Mouse (Mus musculus) brain, embryonic 14.5 days (tissue): ENCODE results near the gene Vmn2r71. TPM values are rescaled to one million over a fixed set of nuclear protein-coding genes. Genes with fewer than 3 reads are reported as not detected.

Source experiments
- DNase-seq: peaks from one replicate; pipeline ENCODE4 v3.0.0-alpha.2; 2011; ENCODE audit warnings: low read depth
- CTCF ChIP-seq: fragments of 200-500 bp; IDR thresholded peaks from 2 replicates; pipeline ENCODE4 v1.5.1; 2012; ENCODE audit warnings: inconsistent platforms, mild to moderate bottlenecking, moderate library complexity, borderline replicate concordance; ENCODE audit not compliant: insufficient read depth, insufficient read length; ENCODE audit errors: extremely low read depth
- POLR2A ChIP-seq: fragments of 200-500 bp; IDR thresholded peaks from 2 replicates; pipeline ENCODE4 v1.6.1; 2012; ENCODE audit warnings: mild to moderate bottlenecking, inconsistent platforms, borderline replicate concordance; ENCODE audit not compliant: poor library complexity, insufficient read depth, insufficient read length, severe bottlenecking; ENCODE audit errors: extremely low read depth
- polyA plus RNA-seq: library from polyadenylated mRNA; depleted of rRNA; stranded (reverse); fragments of >200 nt; gene quantifications from 2 replicates; pipeline ENCODE4 v1.2.3, GENCODE M21; 2012; rRNA removed

The Vmn2r71 gene
- polyA plus RNA-seq = not detected in 2 replicates

DNA sequence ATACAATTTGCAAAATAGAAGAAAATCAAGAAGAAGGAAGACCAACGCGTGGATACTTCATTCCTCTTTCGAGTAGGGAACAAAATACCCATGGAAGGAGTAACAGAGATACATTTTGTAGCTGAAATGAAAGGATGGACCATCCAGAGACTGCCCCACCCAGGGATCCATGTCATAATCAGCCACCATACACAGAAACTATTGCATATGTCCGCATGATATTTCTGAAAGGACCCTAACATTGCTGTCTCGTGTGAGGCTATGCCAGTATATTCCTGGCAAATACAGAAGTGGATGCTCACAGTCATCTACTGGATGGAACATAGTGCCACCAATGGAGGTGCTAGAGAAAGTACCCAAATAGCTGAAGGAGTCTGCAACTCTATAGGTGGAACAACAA lies at the start of gene Vmn2r71:
Vmn2r71 (plus strand) TSS at position 301 of the 400 bp plus-strand sequence.
- DNase-seq = no peak
- TF ChIP-seq CTCF = no peak
- no peak for TF ChIP-seq POLR2A

DNA sequence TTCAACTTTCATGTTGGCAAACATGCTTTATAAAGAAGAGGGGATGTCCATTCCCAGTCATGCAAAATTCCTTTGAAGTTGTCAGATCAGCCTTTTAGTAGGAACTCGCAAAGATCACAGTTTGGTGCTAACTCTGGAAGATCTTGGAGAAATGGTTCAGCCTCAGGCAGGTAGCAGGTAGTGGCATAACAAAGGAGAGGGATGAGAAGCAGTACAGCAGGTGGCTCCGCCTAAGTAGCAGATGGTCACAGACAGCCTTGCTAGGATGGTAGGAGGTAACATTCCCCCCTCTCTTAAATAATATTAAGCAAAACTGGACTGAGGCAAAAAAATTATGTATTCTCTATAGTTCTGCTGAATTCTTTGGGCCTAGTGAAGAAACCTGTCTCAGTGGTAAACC lies 20.8 kb upstream of the Vmn2r71 start:
- DNase-seq = no peak
- TF ChIP-seq CTCF = no peak
- TF ChIP-seq POLR2A = no peak

DNA sequence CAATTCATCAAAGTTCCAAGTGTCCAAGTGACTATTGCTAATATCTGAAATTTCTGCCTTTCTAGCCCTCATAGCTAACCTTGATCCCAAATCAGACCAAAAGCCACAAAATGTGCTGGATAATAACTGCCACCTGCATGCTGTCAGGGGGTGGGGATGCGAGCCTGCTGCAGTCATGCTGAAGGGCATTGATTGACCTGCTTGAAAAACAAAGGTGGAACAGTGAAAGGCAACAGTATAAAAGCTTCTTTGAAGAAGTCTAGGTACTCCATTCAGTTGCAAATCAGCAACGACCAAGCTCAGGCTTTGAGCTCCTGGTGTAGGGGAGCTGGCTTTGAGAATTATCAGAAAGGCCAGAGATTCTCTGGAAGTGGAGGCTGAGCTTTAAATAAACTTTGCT lies 19.8 kb upstream of the Vmn2r71 start:
- no peak for DNase-seq
- no peak for TF ChIP-seq POLR2A
- TF ChIP-seq CTCF = no peak

DNA sequence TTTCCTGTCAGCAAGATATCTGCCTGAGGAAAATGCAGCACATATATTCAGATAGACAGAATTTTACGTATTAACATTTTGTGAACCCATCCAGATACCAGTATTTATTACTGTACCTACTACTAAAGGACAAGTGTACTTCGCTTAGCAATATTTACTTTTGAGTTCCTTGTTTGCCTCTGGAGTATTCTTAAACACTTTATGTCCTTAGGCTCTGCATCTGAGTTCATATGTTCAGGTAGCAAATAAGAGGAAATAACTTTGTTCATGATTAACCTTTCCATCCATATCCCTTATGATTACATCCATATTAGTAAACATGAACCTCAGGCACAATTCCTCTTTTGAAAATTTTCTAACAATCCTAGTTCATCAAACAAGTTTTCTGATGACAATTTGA lies 6.2 kb downstream of the Vmn2r71 start, which contains the start of gene Vmn2r70:
Vmn2r70 (minus strand) TSS at position 101 of the 400 bp plus-strand sequence.
- TF ChIP-seq POLR2A = no peak
- no peak for TF ChIP-seq CTCF
- no peak for DNase-seq

Other genes starting within 250 kb of the Vmn2r71 start
- not detected in 2 replicates for gene Vmn2r69, start 147.2 kb upstream of the Vmn2r71 start, polyA plus RNA-seq
- gene Vmn2r70, start 6.1 kb downstream of the Vmn2r71 start, polyA plus RNA-seq = not detected in 2 replicates
- not detected in 2 replicates for gene Vmn2r72, start 192.0 kb downstream of the Vmn2r71 start, polyA plus RNA-seq